Mouse (Mus musculus) small intestine, adult 2 months (tissue): ENCODE data around the gene Gm8297. TPM values are rescaled to one million over a fixed set of nuclear protein-coding genes. Genes with fewer than 3 reads are reported as not detected.
"Not testable (repeated sequence)": the region's sequence is repeated elsewhere in the genome, so short reads cannot be mapped to it uniquely, and the experiment has no call there.

Experiments
- H3K27ac ChIP-seq: fragments of 200-500 bp; 2 replicates; pipeline ENCODE4 v1.5.1; 2012; ENCODE audit warnings: low read depth, low read length, control low read depth, inconsistent platforms; ENCODE audit not compliant: insufficient read depth
- H3K27me3 ChIP-seq: fragments of 200-500 bp; 2 replicates; pipeline ENCODE4 v1.6.1; 2012; ENCODE audit warnings: mild to moderate bottlenecking, moderate library complexity, low read length, inconsistent platforms; ENCODE audit not compliant: control insufficient read depth, insufficient read depth
- H3K36me3 ChIP-seq: fragments of 200-500 bp; 2 replicates; pipeline ENCODE4 v1.6.1; 2012; ENCODE audit warnings: mild to moderate bottlenecking, low read length, control low read depth, inconsistent platforms; ENCODE audit not compliant: control insufficient read depth, insufficient read depth
- H3K4me1 ChIP-seq: fragments of 200-500 bp; 2 replicates; pipeline ENCODE4 v1.6.1; 2012; ENCODE audit warnings: low read length, inconsistent platforms, mixed read lengths; ENCODE audit not compliant: control insufficient read depth, insufficient read depth, insufficient read length
- H3K4me3 ChIP-seq: fragments of 200-500 bp; 2 replicates; pipeline ENCODE4 v1.5.1; 2012; ENCODE audit warnings: low read depth, mild to moderate bottlenecking, control low read depth, inconsistent platforms, low read length, moderate library complexity
- WGBS: fragments of 180-500 bp; shearing (Covaris S2); methylation state at CpG from one replicate; pipeline ENCODE4 v1.1.7; 2018; 5-methylcytosine and 5-hydroxymethylcytosine counted together
- polyA plus RNA-seq: library from polyadenylated mRNA; depleted of rRNA; stranded (reverse); fragments of >200 nt; gene quantifications from 2 replicates; pipeline ENCODE4 v1.2.3, GENCODE M21; 2012; rRNA removed

Gm8297 gene
- not detected in 2 replicates for polyA plus RNA-seq

DNA sequence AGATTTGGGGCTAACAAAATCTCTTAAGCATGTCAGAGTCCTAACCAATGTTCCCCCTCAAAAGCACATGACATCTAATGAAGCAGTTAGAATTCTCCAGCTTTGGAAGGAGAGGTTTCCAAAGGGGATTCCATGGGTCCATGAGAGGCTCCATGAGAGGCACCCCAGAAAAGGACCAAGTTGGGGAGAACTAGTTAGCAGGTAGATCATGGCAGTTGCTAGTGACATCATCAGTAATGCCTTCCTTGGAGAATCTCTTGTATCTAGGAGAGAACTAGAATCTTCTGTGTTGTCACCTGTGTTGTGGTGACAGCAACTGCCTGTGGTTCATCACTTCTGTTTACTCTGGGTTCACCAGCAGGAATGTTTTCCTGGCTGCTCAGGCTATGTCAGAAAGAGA is at the start of gene Gm8297:
Gene Gm8297 (plus strand): TSS at position 301 of the 400 bp plus-strand sequence.
- H3K27me3 ChIP-seq, result not testable (repeated sequence)

DNA sequence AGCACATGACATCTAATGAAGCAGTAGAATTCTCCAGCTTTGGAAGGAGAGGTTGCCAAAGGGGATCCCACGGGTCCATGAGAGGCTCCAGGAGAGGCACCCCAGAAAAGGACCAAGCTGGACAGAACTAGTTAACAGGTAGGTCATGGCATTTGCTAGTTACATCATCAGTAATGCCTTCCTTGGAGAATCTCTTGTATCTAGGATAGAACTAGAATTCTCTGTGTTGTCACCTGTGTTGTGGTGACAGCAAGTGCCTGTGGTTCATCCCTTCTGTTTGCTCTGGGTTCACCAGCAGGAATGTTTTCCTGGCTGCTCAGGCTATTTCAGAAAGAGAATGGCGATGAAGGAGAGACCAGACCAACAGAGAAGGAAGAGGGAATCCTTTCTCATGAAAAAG is 31.9 kb downstream of the Gm8297 start, which contains the start of gene Gm3298:
Gene Gm3298 (plus strand): TSS at position 301 of the 400 bp plus-strand sequence.
- not testable (repeated sequence) for H3K27ac ChIP-seq, H3K4me1 ChIP-seq, H3K36me3 ChIP-seq, H3K27me3 ChIP-seq, H3K4me3 ChIP-seq
- WGBS, result 77% methylated on average over 1 of the region's 2 CpGs

More for the DNA sequence above, at the start of gene Gm8297:
- H3K36me3 ChIP-seq, H3K4me1 ChIP-seq, H3K4me3 ChIP-seq, H3K27ac ChIP-seq: not testable (repeated sequence)

Other genes with a start within 250 kb of the Gm8297 start
- not detected in 2 replicates for gene Gm9602, start 207.6 kb upstream of the Gm8297 start, polyA plus RNA-seq
- not detected in 2 replicates for gene Gm3269, start 145.8 kb upstream of the Gm8297 start, polyA plus RNA-seq
- not detected in 2 replicates for gene Gm3264, start 128.4 kb upstream of the Gm8297 start, polyA plus RNA-seq
- gene Gm3278, start 91.5 kb upstream of the Gm8297 start, polyA plus RNA-seq, result not detected in 2 replicates
- not detected in 2 replicates for gene Gm3298, start 32.0 kb downstream of the Gm8297 start, polyA plus RNA-seq
- not detected in 2 replicates for gene 4930555G01Rik, start 66.7 kb downstream of the Gm8297 start, polyA plus RNA-seq
- not detected in 2 replicates for gene Gm8281, start 87.1 kb downstream of the Gm8297 start, polyA plus RNA-seq
- not detected in 2 replicates for gene Gm8279, start 147.6 kb downstream of the Gm8297 start, polyA plus RNA-seq
- not detected in 2 replicates for gene Gm3317, start 180.6 kb downstream of the Gm8297 start, polyA plus RNA-seq
- not detected in 2 replicates for gene Gm8271, start 201.9 kb downstream of the Gm8297 start, polyA plus RNA-seq